Mouse (Mus musculus) spleen, adult 12 weeks (tissue): ENCODE measurements around the gene Mrpl37.
A peak's percentile ranks its signal among the peaks of the same experiment; 100 is the strongest.
"Not testable (repeated sequence)": the region's sequence is repeated elsewhere in the genome, so short reads cannot be mapped to it uniquely, and the experiment has no call there.

Experiments used
- DNase-seq: peaks from one replicate; pipeline ENCODE4 v3.0.0; 2022; ENCODE audit warnings: low spot score

The Mrpl37 gene

GRCm38 (mm10) chr4:107066252-107067124 lies at the start of gene Mrpl37, which contains the start of gene Cyb5rl:
TSS of gene Mrpl37 (minus strand) at chr4:107066868.
TSS of gene Cyb5rl (plus strand) at chr4:107066988.
- peak; percentile 93 for DNase-seq

GRCm38 (mm10) chr4:107114278-107114677 lies 47.6 kb upstream of the Mrpl37 start:
- no peak for DNase-seq

- DNase-seq = not testable (repeated sequence)
These were observed 42.5 kb upstream of the Mrpl37 start for GRCm38 (mm10) chr4:107109181-107109580.

GRCm38 (mm10) chr4:107108291-107108731 lies 41.6 kb upstream of the Mrpl37 start:
- no peak for DNase-seq

GRCm38 (mm10) chr4:107106777-107107176 lies 40.1 kb upstream of the Mrpl37 start:
- no peak for DNase-seq

GRCm38 (mm10) chr4:107102220-107102619 lies 35.6 kb upstream of the Mrpl37 start:
- no peak for DNase-seq

GRCm38 (mm10) chr4:107098791-107099525 lies 32.3 kb upstream of the Mrpl37 start:
- no peak for DNase-seq

GRCm38 (mm10) chr4:107098375-107098774 lies 31.7 kb upstream of the Mrpl37 start:
- DNase-seq = no peak

GRCm38 (mm10) chr4:107097871-107098270 lies 31.2 kb upstream of the Mrpl37 start:
- no peak for DNase-seq

GRCm38 (mm10) chr4:107096841-107097373 lies 30.2 kb upstream of the Mrpl37 start, which contains the start of gene Cdcp2:
TSS of gene Cdcp2 (plus strand) at chr4:107096891.
- no peak for DNase-seq

- no peak for DNase-seq
These were observed 29.4 kb upstream of the Mrpl37 start for GRCm38 (mm10) chr4:107096043-107096442.

GRCm38 (mm10) chr4:107094484-107095187 lies 28.0 kb upstream of the Mrpl37 start:
- no peak for DNase-seq

- DNase-seq = no peak
These were observed 25.0 kb upstream of the Mrpl37 start for GRCm38 (mm10) chr4:107091696-107092095.

GRCm38 (mm10) chr4:107084858-107085257 lies 18.2 kb upstream of the Mrpl37 start:
- no peak for DNase-seq

GRCm38 (mm10) chr4:107084343-107084742 lies 17.7 kb upstream of the Mrpl37 start:
- no peak for DNase-seq

- no peak for DNase-seq
These were observed 16.5 kb upstream of the Mrpl37 start for GRCm38 (mm10) chr4:107083126-107083525.

- DNase-seq = no peak
These were observed 15.5 kb upstream of the Mrpl37 start for GRCm38 (mm10) chr4:107082185-107082584.

GRCm38 (mm10) chr4:107079716-107080115 lies 13.0 kb upstream of the Mrpl37 start:
- no peak for DNase-seq

- DNase-seq = no peak
These were observed 12.2 kb upstream of the Mrpl37 start for GRCm38 (mm10) chr4:107078894-107079293.

- DNase-seq = no peak
These were observed 8.8 kb upstream of the Mrpl37 start for GRCm38 (mm10) chr4:107075456-107075855.

- no peak for DNase-seq
These were observed 5.7 kb upstream of the Mrpl37 start for GRCm38 (mm10) chr4:107072343-107072742.
